Mouse (Mus musculus) hindbrain, embryonic 14.5 days (tissue): ENCODE data around the gene Atp2c2. TPM values are rescaled to one million over a fixed set of nuclear protein-coding genes. Genes with fewer than 3 reads are reported as not detected.
A peak's percentile ranks its signal among the peaks of the same experiment; 100 is the strongest.

Experiments used
- ATAC-seq: fragments of 200-750 bp; cut with Nextera tagmentation; 2 replicates; pipeline ENCODE4 v1.8.0; 2017; ENCODE audit warnings: moderate number of reproducible peaks, mild to moderate bottlenecking, moderate TSS enrichment, moderate library complexity; ENCODE audit not compliant: low FRiP score
- DNase-seq: peaks from one replicate; pipeline ENCODE4 v3.0.0-alpha.2; 2015; ENCODE audit warnings: low spot score
- H3K27ac ChIP-seq: fragments of 300-500 bp; sonication (generic); 2 replicates; pipeline ENCODE4 v1.5.1; 2014; ENCODE audit warnings: mild to moderate bottlenecking, moderate library complexity
- H3K27me3 ChIP-seq: fragments of 300-500 bp; sonication (generic); 2 replicates; pipeline ENCODE4 v1.6.1; 2014; ENCODE audit warnings: mild to moderate bottlenecking, low read length, mixed read lengths; ENCODE audit not compliant: control insufficient read depth, insufficient read depth
- H3K36me3 ChIP-seq: fragments of 300-500 bp; sonication (generic); replicated peaks from 2 replicates; pipeline ENCODE4 v1.6.1; 2014; ENCODE audit not compliant: control insufficient read depth, insufficient read depth
- H3K4me1 ChIP-seq: fragments of 300-500 bp; sonication (generic); replicated peaks from 2 replicates; pipeline ENCODE4 v1.6.1; 2014; ENCODE audit warnings: antibody characterized with exemption, low read length, mixed read lengths; ENCODE audit not compliant: control insufficient read depth, insufficient read depth
- H3K4me2 ChIP-seq: fragments of 300-500 bp; sonication (generic); replicated peaks from 2 replicates; pipeline ENCODE4 v1.6.1; 2014; ENCODE audit warnings: mild to moderate bottlenecking, moderate library complexity
- H3K4me3 ChIP-seq: fragments of 300-500 bp; sonication (generic); replicated peaks from 2 replicates; pipeline ENCODE4 v1.5.1; 2014; ENCODE audit warnings: mild to moderate bottlenecking, low read length
- H3K9ac ChIP-seq: fragments of 300-500 bp; sonication (generic); 2 replicates; pipeline ENCODE4 v1.6.1; 2014
- H3K9me3 ChIP-seq: fragments of 300-500 bp; sonication (generic); 2 replicates; pipeline ENCODE4 v1.6.1; 2016; ENCODE audit warnings: low read length; ENCODE audit not compliant: control insufficient read depth
- WGBS: fragments of 180-500 bp; shearing (Covaris S2); extraction: QIAGEN DNeasy Blood & Tissue Kit; methylation state at CpG from one replicate; pipeline ENCODE4 v1.1.7; 2014; 5-methylcytosine and 5-hydroxymethylcytosine counted together
- polyA plus RNA-seq: library from polyadenylated mRNA; unstranded; fragments of >200 nt; fragmentation: Nextera tagmentation; extraction: Ambion mirVana; gene quantifications from 2 replicates; pipeline ENCODE4 v1.2.1, GENCODE M21; 2014

Atp2c2 gene
- polyA plus RNA-seq, 1 experiment from 2014 or later, result 0.13 TPM

DNA sequence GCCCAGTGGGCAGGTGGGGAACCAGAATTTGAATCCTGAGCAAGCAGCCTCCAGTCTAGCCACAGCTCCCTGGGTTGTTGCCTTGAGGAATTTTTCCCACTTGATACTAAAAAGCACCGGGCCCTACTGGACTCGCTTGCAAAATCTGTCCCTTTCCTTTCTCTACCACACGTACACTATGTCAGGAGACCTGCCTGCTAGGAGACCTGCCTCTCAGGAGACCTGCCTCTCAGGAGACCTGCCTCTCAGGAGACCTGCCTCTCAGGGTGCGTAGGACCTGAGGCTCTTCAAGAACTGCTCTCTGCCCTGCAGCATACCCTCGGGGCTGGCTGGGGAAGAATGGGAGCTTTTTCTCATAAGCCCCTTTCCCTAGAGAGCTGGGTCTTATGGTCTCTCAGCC lies 13.6 kb downstream of the Atp2c2 start:
- DNase-seq (no peak), ATAC-seq (no peak)
- 78% methylated on average over 5 of the region's 5 CpGs for WGBS
- Histone ChIP-seq H3K4me3 (no peak overlapping the region), H3K27ac (no peak overlapping the region), H3K4me1 (0 out of 2 replicates have a peak, but pooled peaks cover 10% of the 10 kb centered on the region), H3K9me3 (no peaks in the 10 kb centered on the region), H3K4me2 (no peak overlapping the region), H3K9ac (no peak overlapping the region), H3K27me3 (no peaks in the 10 kb centered on the region), H3K36me3 (no peaks in the 10 kb centered on the region)

DNA sequence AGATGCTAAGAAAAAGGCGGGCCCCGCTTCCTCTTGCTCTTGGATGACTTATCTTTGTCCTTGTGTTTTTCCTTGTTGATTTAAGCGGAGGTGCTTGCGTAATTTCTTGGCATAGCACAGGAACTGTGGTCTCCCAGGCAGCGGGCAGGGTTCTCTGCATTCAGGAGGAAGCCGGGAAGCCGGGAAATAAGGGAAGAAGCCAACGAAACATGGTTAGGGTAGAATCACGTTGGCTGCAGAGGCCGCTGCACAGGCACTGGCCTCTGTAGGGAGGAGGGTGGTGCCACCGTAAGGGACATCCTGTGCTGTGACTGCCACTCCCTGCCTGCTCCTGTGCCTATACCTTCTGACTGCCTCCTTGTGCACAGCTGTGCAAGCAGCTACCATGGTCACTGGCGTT lies 15.4 kb downstream of the Atp2c2 start:
- H3K9ac ChIP-seq, result no peak overlapping the region
- H3K4me3 ChIP-seq, result no peak overlapping the region
- WGBS, result 76% methylated on average over 12 of the region's 12 CpGs
- DNase-seq (no peak), ATAC-seq (no peak)
- no peak overlapping the region for H3K27ac ChIP-seq
- H3K4me1 ChIP-seq, result no peaks in the 10 kb centered on the region
- H3K36me3 ChIP-seq, result no peaks in the 10 kb centered on the region
- no peaks in the 10 kb centered on the region for H3K27me3 ChIP-seq
- no peak overlapping the region for H3K4me2 ChIP-seq
- H3K9me3 ChIP-seq, result no peaks in the 10 kb centered on the region

DNA sequence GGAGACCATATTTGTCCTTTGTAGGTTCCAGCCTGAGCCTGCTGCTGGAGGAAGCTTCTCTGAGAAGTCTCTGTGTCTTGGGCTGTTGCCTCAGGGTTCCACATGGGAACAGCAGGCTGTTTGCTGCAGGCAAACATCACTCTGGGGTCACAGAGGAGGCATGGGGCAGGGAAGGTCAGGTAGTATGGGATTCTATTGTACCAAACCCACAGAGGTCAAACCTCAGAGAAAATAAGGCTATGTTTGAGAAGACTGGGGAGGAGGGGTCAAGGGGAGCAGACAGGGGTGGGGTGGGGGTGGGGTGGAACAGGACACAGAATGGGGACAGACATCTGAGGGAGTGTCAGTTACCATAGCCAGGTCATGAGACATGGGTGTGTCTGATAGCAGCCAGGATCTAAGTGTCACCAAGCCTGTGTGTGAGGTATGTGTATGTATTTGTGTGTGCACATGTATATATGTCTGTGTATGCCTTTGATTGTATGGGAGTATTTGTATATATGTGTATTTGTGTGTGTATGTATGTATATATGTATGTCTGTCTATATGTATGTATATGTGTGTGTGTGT lies 17.0 kb downstream of the Atp2c2 start:
- DNase-seq (no peak), ATAC-seq (no peak)
- no peak overlapping the region for H3K27ac ChIP-seq
- no peaks in the 10 kb centered on the region for H3K36me3 ChIP-seq
- H3K4me3 ChIP-seq, result no peak overlapping the region
- no peaks in the 10 kb centered on the region for H3K27me3 ChIP-seq
- no peak overlapping the region for H3K9ac ChIP-seq
- H3K4me1 ChIP-seq, result no peaks in the 10 kb centered on the region
- no peaks in the 10 kb centered on the region for H3K9me3 ChIP-seq
- no peak overlapping the region for H3K4me2 ChIP-seq

DNA sequence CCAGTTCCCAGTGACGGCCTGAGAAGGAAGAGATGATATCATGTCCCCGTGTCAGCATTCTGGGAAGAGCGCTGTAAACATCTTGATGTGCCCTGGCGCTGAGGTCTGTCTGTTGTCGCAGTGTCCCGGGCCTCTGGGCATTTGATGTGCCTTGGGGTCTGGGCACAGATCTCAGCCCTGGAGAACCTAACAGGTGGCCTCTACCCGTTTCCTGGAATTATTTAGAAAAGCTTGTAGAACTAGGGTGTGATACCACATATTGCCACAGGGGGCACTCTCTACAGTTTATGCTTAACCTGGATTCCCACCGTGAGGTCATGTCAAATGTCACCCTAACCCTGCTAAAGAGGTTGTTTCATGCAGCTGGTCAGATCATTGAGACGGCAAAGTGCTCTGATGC lies 18.0 kb downstream of the Atp2c2 start:
- Histone ChIP-seq H3K27ac (no peak overlapping the region), H3K9ac (no peak overlapping the region), H3K4me1 (no peaks in the 10 kb centered on the region), H3K36me3 (no peaks in the 10 kb centered on the region), H3K27me3 (no peaks in the 10 kb centered on the region), H3K4me3 (no peak overlapping the region), H3K9me3 (no peaks in the 10 kb centered on the region), H3K4me2 (no peak overlapping the region)
- DNase-seq (peak; percentile 42), ATAC-seq (no peak)
- WGBS, result 67% methylated on average over 9 of the region's 9 CpGs

DNA sequence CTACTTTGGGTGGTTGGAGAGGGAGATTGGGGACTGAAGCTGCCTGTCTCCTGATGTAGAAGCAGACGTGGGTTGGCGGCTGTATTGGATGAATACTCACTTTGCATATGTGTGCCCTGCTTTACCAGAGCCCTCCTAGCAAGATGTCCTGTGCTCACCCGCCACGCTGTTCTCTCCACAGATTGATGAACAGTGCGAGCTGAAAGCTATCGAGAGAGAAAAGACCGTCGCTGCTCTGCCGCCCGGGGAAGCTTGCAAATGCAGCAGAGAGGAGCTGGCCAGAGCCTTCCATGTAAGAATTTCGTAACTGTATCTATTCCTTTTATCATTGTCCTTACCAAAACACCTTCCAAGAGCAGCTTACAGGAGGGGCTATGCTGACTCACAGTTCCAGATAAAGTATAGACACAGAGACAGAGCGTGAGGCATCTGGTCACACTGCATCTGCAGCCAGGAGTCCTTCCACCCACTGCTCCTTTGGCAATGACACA lies 19.2 kb downstream of the Atp2c2 start:
- Histone ChIP-seq H3K27ac (no peak overlapping the region), H3K36me3 (no peaks in the 10 kb centered on the region), H3K27me3 (no peaks in the 10 kb centered on the region), H3K9ac (no peak overlapping the region), H3K4me3 (no peak overlapping the region), H3K4me2 (no peak overlapping the region), H3K9me3 (no peaks in the 10 kb centered on the region), H3K4me1 (no peaks in the 10 kb centered on the region)
- DNase-seq (no peak), ATAC-seq (no peak)
- 60% methylated on average over 12 of the region's 12 CpGs for WGBS

DNA sequence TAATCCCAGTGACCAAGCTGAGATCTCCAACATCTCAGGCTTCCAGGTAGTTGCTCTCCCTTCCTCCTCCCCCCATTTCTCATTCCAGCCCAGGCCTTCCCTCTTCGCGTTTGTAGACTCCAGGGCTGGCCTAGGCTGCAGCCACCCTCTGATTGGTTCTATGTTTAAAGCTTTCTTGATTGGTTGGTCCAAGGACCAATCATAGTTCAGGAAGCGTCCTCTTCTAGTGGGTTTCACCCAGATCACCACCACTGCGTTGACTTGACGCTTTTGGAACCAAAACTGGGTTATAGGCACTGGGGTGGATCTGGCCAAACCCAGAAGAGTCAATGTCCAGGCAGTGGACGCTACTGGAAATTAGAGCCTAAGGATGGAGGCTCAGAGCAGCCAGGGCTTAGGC lies 22.5 kb downstream of the Atp2c2 start:
- 56% methylated on average over 6 of the region's 6 CpGs for WGBS

DNA sequence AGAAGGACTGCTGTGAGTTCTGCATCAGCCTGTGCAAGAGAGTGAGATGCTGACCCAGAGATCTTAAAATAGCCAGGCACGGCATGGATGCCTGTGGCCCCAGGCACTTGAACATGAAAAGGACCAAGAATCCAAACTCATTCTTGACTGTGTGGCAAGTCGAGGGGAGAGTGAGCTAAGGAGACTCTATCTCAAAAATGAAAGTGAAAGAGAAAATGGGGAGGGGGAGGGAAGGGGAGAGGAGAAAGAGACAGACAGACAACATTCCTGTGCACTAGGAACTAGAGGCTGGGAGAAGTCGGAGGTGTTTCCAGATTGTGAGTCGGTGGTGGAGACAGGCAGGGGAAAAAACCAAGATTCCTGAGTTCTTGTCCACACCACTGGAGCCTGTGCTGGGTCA lies 23.9 kb downstream of the Atp2c2 start:
- Histone ChIP-seq H3K4me3 (no peak overlapping the region), H3K4me2 (no peak overlapping the region), H3K9ac (no peak overlapping the region), H3K4me1 (no peaks in the 10 kb centered on the region), H3K36me3 (no peaks in the 10 kb centered on the region), H3K27ac (no peak overlapping the region), H3K27me3 (no peaks in the 10 kb centered on the region), H3K9me3 (no peaks in the 10 kb centered on the region)
- 78% methylated on average over 4 of the region's 4 CpGs for WGBS
- DNase-seq, result no peak
- no peak for ATAC-seq

More for the DNA sequence above, 22.5 kb downstream of the Atp2c2 start:
- DNase-seq, result no peak
- no peaks in the 10 kb centered on the region for H3K36me3 ChIP-seq
- H3K9ac ChIP-seq, result no peak overlapping the region
- no peak for ATAC-seq
- no peaks in the 10 kb centered on the region for H3K27me3 ChIP-seq
- no peaks in the 10 kb centered on the region for H3K9me3 ChIP-seq
- no peak overlapping the region for H3K4me3 ChIP-seq
- no peak overlapping the region for H3K27ac ChIP-seq
- no peaks in the 10 kb centered on the region for H3K4me1 ChIP-seq
- H3K4me2 ChIP-seq, result no peak overlapping the region

DNA sequence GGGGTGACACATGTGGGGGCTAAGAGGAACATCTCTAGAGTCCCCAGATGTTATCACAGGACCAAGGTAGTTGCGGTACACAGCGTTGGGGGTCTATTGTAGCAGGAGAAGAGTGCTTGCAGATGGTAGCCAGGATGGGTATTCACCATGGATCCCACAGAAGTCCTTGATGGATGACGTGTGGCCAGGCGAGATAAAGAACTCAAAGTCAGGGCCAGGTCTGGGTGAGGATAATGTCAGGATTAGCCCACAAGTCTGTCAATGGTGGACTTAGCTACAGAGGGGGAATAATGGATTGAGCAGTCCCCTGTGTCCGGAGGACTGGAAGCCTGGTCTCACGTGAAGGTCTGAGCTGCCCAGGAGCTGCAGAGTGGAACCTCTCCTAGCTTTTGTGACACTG lies 24.8 kb downstream of the Atp2c2 start:
- ATAC-seq (no peak), DNase-seq (no peak)
- Histone ChIP-seq H3K9ac (no peak overlapping the region), H3K36me3 (no peaks in the 10 kb centered on the region), H3K27me3 (no peaks in the 10 kb centered on the region), H3K4me1 (no peaks in the 10 kb centered on the region), H3K4me2 (no peak overlapping the region), H3K9me3 (no peaks in the 10 kb centered on the region), H3K27ac (no peak overlapping the region), H3K4me3 (no peak overlapping the region)
- WGBS, result 81% methylated on average over 6 of the region's 6 CpGs

DNA sequence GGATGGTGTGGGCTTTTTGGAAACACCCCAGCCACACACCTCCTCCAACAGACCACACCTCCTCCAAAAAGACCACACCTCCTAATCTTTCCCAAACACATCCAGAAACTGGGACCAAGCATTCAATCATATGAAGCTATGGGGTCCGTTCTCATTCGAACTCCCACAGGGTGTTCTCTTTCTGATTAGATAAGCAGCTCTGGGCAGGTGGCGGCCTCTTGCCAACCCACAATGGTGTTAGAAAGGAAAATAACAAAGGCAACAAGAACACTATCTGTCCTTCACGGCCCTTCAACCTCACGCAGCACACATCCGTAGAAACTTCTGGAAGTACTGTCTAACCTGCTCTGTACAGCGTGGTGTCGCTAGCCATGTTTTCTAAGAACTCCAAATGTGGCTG lies 27.3 kb downstream of the Atp2c2 start:
- H3K4me2 ChIP-seq, result no peak overlapping the region
- DNase-seq (no peak), ATAC-seq (no peak)
- WGBS, result 92% methylated on average over 8 of the region's 8 CpGs
- H3K9ac ChIP-seq, result no peak overlapping the region
- H3K27ac ChIP-seq, result no peak overlapping the region
- no peaks in the 10 kb centered on the region for H3K9me3 ChIP-seq
- no peak overlapping the region for H3K4me3 ChIP-seq
- H3K4me1 ChIP-seq, result no peaks in the 10 kb centered on the region
- H3K27me3 ChIP-seq, result no peaks in the 10 kb centered on the region
- H3K36me3 ChIP-seq, result no peaks in the 10 kb centered on the region

DNA sequence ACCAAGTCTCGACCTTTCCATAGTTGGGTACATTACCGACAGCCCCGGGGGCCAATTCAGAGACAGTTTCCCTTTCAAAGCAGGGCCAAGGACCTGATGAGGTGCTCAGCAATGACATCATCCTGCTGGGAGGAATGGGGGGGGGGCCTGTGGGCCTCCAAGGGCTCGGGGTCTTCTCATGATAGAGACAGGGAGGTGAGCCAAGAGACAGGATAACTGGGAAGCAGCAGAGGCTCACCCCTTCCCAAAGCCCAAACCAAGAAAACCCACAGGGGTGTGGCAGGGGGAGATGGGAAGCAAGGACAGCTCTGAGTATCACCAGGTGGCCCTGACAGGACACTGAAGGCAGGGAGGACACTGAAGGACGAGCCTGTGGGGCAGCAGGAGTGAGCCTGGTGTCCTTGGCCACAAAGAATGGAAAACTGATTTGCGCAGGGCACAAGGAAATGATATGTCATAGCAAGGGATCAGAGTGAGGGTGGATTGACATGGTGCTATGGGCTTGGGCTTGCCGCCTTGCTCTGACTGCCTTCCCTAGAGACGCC lies 28.6 kb downstream of the Atp2c2 start:
- 86% methylated on average over 8 of the region's 8 CpGs for WGBS
- no peaks in the 10 kb centered on the region for H3K36me3 ChIP-seq
- no peaks in the 10 kb centered on the region for H3K9me3 ChIP-seq
- no peak for DNase-seq
- ATAC-seq, result no peak
- H3K4me2 ChIP-seq, result no peak overlapping the region
- no peaks in the 10 kb centered on the region for H3K27me3 ChIP-seq
- no peak overlapping the region for H3K9ac ChIP-seq
- no peaks in the 10 kb centered on the region for H3K4me1 ChIP-seq
- H3K27ac ChIP-seq, result no peak overlapping the region
- H3K4me3 ChIP-seq, result no peak overlapping the region
